Mouse (Mus musculus): Measurements from ENCODE around the gene Rpl24.
"Not testable (repeated sequence)": the region's sequence is repeated elsewhere in the genome, so short reads cannot be mapped to it uniquely, and the experiment has no call there.

Rpl24 gene

GRCm38 (mm10) chr16:55966212-55966871 lies at the start of gene Rpl24:
TSS of gene Rpl24 (plus strand) at chr16:55966275.
- peak; percentile 94 for DNase-seq

DNA sequence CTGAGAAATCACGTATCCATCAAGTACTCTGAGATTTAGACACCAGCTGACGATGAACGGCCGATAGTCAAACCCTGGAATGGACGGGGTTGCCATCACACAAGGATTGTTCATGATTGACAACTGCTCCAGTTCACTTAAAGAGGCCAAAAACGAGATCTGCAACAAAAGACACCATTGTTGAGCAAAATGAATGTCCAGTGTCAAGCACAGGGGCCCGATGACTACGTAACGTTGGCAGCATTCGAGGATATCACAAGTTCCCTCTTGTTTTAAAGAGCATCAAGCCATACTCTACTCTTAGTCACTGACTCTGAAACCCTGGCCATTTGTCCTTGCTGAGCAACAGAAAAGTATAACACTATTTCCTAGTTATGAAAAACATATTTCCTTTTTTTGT lies 44.0 kb upstream of the Rpl24 start:
- no peak for DNase-seq

DNA sequence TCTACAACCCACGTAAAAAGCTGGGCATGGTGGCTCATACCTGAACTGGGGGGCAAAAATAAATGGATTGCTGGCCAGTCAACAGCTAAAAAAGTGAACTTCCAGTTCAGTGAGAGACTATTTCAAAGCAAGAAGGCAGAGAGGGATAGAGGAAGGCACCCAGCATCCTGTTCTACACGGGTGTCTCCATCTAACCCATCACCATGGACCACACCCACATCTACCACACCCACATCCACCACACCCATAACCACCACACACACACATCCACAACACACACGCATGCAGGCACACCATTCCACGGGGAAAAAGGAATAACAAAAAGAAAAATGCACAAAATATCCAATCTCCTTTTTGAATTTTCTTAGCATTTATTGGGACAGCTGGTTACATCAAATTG lies 42.1 kb upstream of the Rpl24 start:
- DNase-seq = no peak

DNA sequence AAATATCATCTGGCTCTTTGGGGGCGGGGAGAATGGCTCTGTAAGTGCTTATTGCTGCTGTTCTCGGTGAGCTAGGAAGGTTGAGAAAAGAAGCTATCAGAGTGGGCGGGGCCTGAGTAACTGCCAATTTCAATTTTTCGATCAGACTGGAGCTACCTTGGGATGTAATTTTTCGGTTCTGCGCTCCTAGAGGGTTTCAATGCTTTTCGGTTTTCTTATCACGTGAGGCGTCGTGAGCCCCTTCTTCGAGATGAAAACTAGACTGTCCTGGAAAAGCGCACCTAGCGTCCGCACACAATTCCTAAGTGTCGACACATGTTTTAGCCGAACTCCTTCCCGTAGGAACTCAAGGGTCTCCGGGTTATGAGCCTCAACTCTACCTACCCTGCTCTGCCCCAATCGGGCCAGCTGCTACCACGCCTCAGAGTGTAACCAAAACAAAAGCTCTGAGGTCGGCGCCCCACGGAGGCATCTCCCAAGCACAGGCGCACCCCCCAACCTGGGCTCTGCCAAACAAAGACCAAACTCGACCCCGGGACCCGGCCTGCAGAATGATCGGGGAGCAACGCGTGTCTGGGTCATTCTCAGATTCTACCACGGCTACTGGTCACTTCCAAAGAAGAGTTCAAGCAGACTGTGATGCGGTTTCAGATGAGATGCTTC lies 32.3 kb upstream of the Rpl24 start:
- peak; percentile 81 for DNase-seq

GRCm38 (mm10) chr16:55934453-55935037 lies 31.5 kb upstream of the Rpl24 start, which contains the start of gene Cep97:
TSS of gene Cep97 (minus strand) at chr16:55934855.
- peak; percentile 93 for DNase-seq

- DNase-seq = peak; percentile 2
Observed at GRCm38 (mm10) chr16:55938761-55939160, 27.3 kb upstream of the Rpl24 start.

DNA sequence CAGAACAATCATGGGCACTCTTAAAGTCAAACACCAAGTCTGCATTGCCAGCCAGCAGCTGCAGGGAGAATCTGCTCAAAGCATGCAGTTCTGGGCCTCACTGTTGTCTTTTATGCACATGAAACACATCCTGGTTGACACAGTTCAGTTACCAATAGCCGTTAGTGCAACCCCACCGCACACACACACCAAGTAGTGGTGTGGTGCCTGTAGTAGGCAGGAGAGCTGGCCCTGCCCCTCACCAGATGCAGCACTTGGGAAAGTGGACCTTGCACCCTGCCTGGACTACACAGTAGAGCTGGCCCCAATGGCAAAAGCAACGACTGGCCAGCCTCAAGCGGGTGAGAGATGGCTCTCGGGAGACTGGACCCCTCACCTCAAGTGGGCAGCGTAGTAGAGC lies 26.4 kb upstream of the Rpl24 start:
- peak; percentile 73 for DNase-seq

- DNase-seq = peak; percentile 44
Observed at GRCm38 (mm10) chr16:55940781-55941180, 25.3 kb upstream of the Rpl24 start.

DNA sequence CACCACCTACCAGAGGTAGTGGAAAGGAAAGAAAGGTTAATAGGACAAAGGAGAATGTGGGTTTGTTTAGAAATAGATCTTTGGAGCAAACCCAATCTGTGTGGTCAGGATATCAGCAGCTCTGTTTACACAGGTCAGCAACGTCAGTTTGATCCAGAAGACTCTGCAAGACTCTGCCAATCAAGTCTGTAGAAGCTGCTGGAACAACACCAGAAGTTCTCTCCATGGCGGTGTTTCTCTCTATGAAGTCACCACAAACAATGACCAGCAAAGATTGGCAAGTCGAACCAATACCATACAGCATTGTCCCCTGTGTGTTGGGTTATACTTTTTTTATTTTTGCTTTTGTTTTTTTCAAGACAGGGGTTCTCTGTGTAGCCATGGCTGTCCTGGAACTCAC lies 18.8 kb upstream of the Rpl24 start:
- peak; percentile 2 for DNase-seq

DNA sequence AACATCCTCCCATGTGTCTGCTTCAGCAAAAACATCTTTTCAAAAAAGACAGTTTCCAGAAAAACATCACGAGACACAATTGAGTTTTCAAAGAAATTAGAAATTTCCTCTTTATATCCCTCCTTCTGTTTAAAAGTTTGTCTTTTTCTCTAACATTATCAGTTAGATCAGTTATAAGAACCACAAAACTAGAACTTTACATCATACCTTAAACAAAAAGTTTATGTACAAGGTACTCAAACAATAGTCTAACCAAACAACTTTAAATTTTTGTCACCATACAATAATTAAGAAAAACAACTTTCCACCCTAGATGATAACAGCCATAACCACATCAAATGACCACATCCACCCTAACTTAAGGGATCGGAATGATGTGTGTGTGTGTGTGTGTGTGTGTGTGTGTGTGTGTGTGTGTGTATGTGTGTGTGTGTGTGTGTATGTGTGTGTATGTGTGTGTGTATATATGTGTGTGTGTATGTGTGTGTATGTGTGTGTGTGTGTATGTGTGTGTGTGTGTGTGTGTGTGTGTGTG lies 18.1 kb upstream of the Rpl24 start:
- peak; percentile 24 for DNase-seq

DNA sequence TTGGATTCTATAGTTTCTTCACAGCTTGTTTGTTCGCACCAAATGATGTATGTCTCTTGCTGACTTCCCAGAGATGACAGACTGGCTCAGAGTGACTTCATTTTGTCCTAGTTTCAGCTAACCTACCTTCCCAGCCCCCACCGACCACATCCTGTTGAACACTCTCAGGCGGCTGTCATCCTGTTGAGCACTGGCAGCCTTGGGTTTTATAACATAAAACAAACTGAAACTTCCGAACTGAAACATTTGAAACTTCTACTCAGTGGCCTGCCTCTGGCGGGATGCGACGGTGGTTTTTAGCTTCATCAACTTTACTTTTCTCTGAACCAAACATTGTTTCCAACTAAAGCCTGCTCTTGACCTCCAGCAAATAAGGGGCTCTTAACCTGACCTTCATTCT lies 17.1 kb upstream of the Rpl24 start:
- DNase-seq = peak; percentile 94

DNA sequence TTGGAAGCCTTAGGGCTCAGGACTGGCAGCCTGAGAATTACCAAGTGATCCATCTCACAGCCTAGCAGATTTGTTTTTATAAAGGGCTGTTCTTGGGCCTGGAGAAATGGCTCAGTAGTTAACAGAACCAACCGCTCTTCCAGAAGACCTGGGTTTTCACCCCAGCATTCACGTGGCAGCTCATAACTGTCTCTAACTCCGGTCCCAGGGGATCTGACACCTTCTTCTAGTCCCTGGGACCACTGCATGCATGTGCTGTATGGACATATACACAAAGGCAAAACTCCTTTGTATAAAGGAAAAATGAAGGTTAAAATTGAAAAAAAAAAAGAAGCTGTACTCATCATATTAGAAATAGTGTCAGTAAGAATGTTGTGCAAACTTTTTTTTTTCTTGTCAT lies 15.6 kb upstream of the Rpl24 start:
- DNase-seq = peak; percentile 24

DNA sequence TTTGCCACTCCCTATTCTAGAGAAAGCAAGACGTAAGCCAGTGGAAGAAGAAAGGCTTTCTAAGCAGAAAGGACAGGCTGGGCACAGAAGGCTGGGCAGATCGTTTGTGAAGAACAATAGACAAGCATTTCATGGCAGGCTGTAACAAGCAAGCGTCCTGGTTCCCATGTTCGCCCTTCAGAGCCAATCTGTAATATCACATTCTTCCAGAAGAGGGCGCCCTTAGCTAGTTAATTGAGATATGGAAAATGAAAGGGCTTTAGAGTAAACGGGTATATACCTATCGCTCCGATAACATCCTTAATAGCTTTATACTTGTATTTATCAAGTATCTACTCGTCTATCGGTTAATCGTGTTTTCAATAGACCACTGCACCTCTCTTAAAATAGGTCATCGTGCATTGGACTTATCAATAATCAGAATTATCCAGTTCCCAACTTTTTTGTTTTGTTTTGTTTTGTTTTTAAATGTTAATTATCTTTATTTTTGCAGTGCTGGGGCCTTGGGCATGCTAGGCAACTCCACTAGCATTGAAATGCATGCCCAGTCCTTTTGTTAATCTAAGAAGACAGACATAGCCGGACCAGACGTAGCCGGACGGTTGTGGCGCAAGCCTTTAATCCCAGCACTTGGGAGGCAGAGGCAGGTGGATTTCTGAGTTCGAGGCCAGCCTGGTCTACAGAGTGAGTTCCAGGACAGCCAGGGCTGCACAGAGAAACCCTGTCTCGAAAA lies 15.0 kb upstream of the Rpl24 start:
- DNase-seq = peak; percentile 92

DNA sequence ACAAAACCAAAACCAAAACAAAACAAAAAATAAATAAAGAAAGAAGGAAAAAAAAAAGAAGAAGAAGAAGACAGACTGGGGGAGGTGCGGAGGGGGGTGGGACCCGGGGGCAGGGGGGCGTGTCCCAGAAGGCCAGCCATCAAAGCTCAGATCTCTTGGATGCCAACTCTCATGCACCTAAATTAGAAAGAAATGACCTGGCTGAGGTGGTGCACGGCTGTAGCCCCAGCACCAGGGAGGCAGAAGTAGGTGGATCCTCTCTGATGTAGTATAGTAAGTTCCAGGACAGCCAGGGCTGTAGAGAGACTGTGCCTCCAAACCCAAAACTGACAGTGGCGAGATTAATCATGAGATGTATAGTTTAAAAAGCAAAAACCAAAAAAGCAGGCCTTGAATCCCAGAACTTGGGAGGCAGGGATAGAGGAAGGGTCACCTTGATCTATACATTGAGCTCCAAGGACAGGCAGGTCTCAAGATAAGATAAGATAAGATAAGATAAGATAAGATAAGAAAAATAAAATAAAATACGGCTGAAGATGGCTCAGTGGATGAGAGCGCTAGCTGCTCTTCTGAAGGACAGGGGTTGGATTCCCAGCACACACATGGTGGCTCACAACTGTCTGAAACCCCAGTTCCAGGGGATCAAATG lies 14.3 kb upstream of the Rpl24 start:
- DNase-seq = peak; percentile 34

GRCm38 (mm10) chr16:55952771-55953170 lies 13.3 kb upstream of the Rpl24 start:
- peak; percentile 54 for DNase-seq

DNA sequence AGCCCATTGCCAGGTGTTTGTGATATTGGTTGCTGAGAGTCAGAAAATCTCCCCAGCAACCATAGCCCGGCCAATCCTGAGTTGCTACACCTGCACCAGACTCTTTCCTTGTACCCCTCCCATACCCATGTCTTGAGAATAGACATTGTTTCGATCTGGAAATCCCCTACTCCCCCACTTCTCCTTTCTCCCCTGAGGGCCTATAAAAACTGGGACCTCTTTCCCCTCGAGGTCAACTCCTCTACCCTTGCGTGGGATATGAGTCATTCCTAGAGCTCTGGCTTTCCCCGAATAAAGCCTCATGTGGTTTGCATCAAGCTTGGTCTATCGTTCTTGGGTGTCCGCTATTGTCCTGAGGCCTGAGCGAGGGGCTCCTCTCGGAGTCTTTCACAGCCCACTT lies 11.9 kb upstream of the Rpl24 start:
- not testable (repeated sequence) for DNase-seq

DNA sequence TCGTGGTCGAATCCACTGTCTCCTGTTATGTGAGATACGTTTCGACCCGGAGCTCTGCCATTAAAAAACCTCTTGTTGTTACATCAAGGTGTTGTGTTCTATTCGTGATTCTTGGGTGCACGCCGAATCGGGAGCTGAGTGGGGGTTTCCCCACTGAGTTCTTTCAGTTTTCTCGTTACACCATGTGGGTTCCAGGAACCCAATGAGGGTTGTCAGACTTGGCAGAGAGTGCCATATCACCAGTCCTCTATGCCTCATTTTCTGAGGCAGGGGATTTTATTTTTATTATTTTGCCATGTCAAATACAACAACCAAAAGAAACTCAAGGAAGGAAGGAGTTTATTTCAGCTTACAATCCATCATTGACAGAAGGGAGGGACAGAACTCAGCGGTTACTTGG lies 3.0 kb upstream of the Rpl24 start:
- DNase-seq = not testable (repeated sequence)

DNA sequence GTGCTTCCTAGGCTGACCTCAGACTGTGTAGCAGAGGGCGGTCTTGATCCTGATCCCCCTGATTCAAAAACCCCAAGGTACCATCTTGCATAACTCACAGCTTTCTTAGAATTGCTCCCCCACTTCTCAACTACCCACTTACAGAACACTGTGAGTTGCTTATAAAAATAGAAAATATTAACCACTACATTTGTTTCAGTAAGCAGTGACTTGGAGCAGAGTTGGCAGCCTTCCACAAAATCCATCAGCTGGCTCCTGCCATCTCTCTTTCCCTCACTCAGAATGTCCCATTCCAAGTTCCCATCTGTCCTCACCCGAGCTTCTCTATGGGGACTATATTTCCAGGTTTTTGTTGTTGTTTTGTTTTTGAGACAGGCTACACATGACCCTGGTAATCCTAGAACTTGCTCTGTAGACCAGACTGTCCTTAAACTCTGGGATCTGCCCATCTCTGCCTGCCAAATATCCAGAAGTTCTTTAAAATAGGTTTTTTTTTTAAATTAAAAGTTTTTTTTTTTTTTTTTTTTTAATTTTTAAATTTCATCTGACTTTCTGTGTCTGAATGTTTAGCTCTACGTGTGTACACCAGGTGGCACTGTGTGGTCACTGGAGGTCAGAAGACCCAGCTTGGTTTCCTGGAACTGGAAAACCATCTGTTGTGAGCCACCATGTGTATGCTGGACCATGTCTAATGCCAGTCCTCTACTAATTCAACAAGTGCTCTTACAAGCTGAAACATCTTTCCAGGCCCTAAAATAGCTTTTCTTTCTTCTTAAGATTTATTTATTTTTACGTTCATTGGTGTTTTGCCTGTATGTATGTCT lies 1.7 kb upstream of the Rpl24 start:
- DNase-seq = peak; percentile 59

DNA sequence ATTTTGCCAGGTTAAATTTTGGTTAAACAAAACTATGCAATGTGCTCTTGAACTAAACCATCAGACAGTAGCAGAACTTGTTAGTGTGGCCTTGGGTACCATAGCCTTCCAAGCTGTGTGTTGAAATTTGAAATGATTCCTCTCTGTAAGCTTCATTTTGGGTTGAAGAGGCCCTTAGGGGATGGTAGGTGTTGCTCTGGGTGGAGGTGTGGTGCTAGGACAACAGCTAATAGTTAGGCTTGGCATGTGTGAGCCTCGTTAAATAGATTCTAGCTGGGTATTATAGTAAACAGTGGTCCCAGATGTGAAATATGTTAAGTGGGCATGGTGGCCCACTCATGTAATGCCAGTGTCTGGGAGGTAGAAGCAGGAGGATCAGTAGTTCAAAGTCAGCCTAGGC lies 1.1 kb downstream of the Rpl24 start:
- no peak for DNase-seq

- peak; percentile 62 for DNase-seq
Observed at GRCm38 (mm10) chr16:55969147-55969546, 3.1 kb downstream of the Rpl24 start.

- DNase-seq = no peak
Observed at GRCm38 (mm10) chr16:55970416-55970815, 4.3 kb downstream of the Rpl24 start.
